8 mouse cellular contexts compared by ENCODE assay signal in the genomic region with DNA sequence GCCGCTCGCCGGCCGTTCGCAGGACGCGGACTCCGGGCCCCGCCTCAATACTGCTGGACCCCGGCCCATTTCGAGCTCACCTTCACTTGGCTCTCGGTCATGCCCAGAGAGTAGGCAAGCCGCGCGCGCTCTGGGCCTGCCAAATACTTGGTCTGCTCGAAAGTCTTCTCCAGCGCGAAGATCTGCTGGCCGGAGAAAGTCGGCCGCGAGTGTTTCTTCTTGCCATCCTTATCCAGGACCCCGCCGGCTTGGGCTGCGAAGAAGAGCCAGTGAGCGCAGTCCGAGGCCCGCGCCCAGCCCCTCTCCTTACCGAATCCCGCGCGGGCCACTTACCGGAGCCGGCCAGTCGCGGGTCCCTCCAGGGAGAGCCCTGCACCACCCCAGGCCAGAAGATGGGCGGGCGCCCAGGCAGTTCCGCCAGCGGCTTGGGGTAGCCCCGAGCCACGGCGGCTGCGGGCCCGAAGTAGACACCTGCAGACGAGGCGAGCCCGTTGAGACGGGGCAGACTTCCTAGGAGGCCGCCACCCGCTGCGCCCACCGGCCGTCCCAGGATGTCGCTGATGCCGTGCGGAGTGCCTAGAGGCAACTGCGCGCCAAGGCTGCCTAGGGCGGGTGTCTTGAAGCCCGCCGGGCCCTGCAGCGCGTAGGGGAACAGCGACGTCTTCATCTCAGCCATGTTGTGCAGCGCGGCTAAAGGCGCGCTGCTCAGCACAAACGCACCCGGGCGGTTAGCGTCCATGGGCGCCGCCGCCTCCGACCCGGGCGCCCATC. TPM values are rescaled to one million over a fixed set of nuclear protein-coding genes. Genes with fewer than 3 reads are reported as not detected.
A peak's percentile ranks its signal among the peaks of the same experiment; 100 is the strongest.
DNase-seq lines count a peak whose midpoint lies in the region; ATAC-seq and TF ChIP-seq lines count a peak whose summit lies in the region.

No protein-coding gene starts in this region.

- intact Hi-C loops in gastrocnemius, postnatal 14 days (cut with DNase I; ENCODE audit: low total_unique reads), result loop anchor here (2.0 kb wide), 1 partner anchor 87 kb away; no protein-coding TSS in a partner anchor

- H3K9ac ChIP-seq in ES-Bruce4 (ENCODE audit: low read depth, poor library complexity, severe bottlenecking), result peak overlapping the region; percentile 63
- H3K9ac ChIP-seq in embryonic facial prominence, embryonic 13.5 days, result no peak overlapping the region
- H3K9ac ChIP-seq in hindbrain, embryonic 16.5 days (ENCODE audit: low read depth, low read length), result peak overlapping the region; percentile 29
- peak overlapping the region; percentile 55 for H3K9ac ChIP-seq in midbrain, embryonic 13.5 days (replicated peaks)

- ATAC-seq in embryonic facial prominence, embryonic 13.5 days (ENCODE audit: insufficient number of reproducible peaks, insufficient read depth, low FRiP score, low TSS enrichment, low read depth), result no peak
- peak; percentile 9; the same call in 1 of the 2 replicates for ATAC-seq in hindbrain, embryonic 16.5 days
- ATAC-seq in midbrain, embryonic 13.5 days, result peak; percentile 40
- ATAC-seq in monocyte, adult 5-6 weeks (replicated peaks; ENCODE audit: insufficient number of reproducible peaks, low FRiP score, low TSS enrichment, poor library complexity, severe bottlenecking), result no peak

- H3K27ac ChIP-seq in ES-Bruce4 (ENCODE audit: insufficient read depth, low read length), result no peak overlapping the region
- H3K27ac ChIP-seq in embryonic facial prominence, embryonic 13.5 days, result no peak overlapping the region
- no peak overlapping the region for H3K27ac ChIP-seq in hindbrain, embryonic 16.5 days (ENCODE audit: low read depth, low read length)
- H3K27ac ChIP-seq in midbrain, embryonic 13.5 days, result no peak overlapping the region

- no peaks in the 10 kb centered on the region for H3K36me3 ChIP-seq in ES-Bruce4 (ENCODE audit: control insufficient read depth, insufficient read depth, low read length, poor library complexity, severe bottlenecking)
- peaks cover 19% of the 10 kb centered on the region for H3K36me3 ChIP-seq in embryonic facial prominence, embryonic 13.5 days
- no peaks in the 10 kb centered on the region for H3K36me3 ChIP-seq in hindbrain, embryonic 16.5 days (ENCODE audit: control insufficient read depth, insufficient read depth, low read length)
- peaks cover 5% of the 10 kb centered on the region for H3K36me3 ChIP-seq in midbrain, embryonic 13.5 days

- TF ChIP-seq EP300 in ES-Bruce4 (IDR thresholded peaks at IDR 0.05; ENCODE audit: insufficient read depth, low read depth, low read length), result no peak

- TF ChIP-seq POLR2A in ES-Bruce4 (IDR thresholded peaks at IDR 0.05; ENCODE audit: insufficient read depth, low read length), result no peak

- H3K4me3 ChIP-seq in ES-Bruce4 (ENCODE audit: low read depth, low read length), result peak overlapping the region; percentile 70
- peak overlapping the region; percentile 36 for H3K4me3 ChIP-seq in embryonic facial prominence, embryonic 13.5 days
- H3K4me3 ChIP-seq in hindbrain, embryonic 16.5 days (ENCODE audit: low read length), result peak overlapping the region; percentile 38
- H3K4me3 ChIP-seq in midbrain, embryonic 13.5 days (replicated peaks), result peak overlapping the region; percentile 44

- TF ChIP-seq CTCF in ES-Bruce4 (IDR thresholded peaks at IDR 0.05; ENCODE audit: low read depth, low read length), result no peak

- peaks cover 4% of the 10 kb centered on the region; the same call in 1 of the 2 replicates for H3K27me3 ChIP-seq in ES-Bruce4 (ENCODE audit: control insufficient read depth, insufficient read depth, low read length, poor library complexity, severe bottlenecking)
- H3K27me3 ChIP-seq in embryonic facial prominence, embryonic 13.5 days, result peaks cover 100% of the 10 kb centered on the region
- peaks cover 68% of the 10 kb centered on the region for H3K27me3 ChIP-seq in hindbrain, embryonic 16.5 days (replicated peaks; ENCODE audit: control insufficient read depth, insufficient read depth, low read length)
- peaks cover 100% of the 10 kb centered on the region for H3K27me3 ChIP-seq in midbrain, embryonic 13.5 days

- H3K4me2 ChIP-seq in embryonic facial prominence, embryonic 13.5 days, result peak overlapping the region; percentile 53
- H3K4me2 ChIP-seq in hindbrain, embryonic 16.5 days (ENCODE audit: low read length), result peak overlapping the region; percentile 49
- H3K4me2 ChIP-seq in midbrain, embryonic 13.5 days (replicated peaks), result peak overlapping the region; percentile 59

- H3K9me3 ChIP-seq in ES-Bruce4 (replicated peaks; ENCODE audit: control insufficient read depth, insufficient read depth, low read length, poor library complexity, severe bottlenecking), result no peaks in the 10 kb centered on the region
- H3K9me3 ChIP-seq in embryonic facial prominence, embryonic 13.5 days, result no peaks in the 10 kb centered on the region
- no peaks in the 10 kb centered on the region for H3K9me3 ChIP-seq in hindbrain, embryonic 16.5 days (ENCODE audit: control insufficient read depth, low read length)
- no peaks in the 10 kb centered on the region for H3K9me3 ChIP-seq in midbrain, embryonic 13.5 days

- H3K4me1 ChIP-seq in ES-Bruce4 (ENCODE audit: control insufficient read depth, insufficient read depth, low read length), result peaks cover 8% of the 10 kb centered on the region
- peaks cover 32% of the 10 kb centered on the region for H3K4me1 ChIP-seq in embryonic facial prominence, embryonic 13.5 days
- peaks cover 19% of the 10 kb centered on the region for H3K4me1 ChIP-seq in hindbrain, embryonic 16.5 days (ENCODE audit: control insufficient read depth, insufficient read depth, low read depth, low read length)
- H3K4me1 ChIP-seq in midbrain, embryonic 13.5 days (replicated peaks), result peaks cover 44% of the 10 kb centered on the region

- WGBS in embryonic facial prominence, embryonic 13.5 days, result under 1% methylated on average over 82 of the region's 82 CpGs
- WGBS in hindbrain, embryonic 16.5 days, result under 1% methylated on average over 76 of the region's 82 CpGs
- under 1% methylated on average over 75 of the region's 82 CpGs for WGBS in midbrain, embryonic 13.5 days

- DNase-seq in gastrocnemius, postnatal 14 days, result peak; percentile 15
- DNase-seq in gastrocnemius, adult 18-20 months (ENCODE audit: low spot score), result no peak
- no peak for DNase-seq in thymus, postnatal 36 days

RNA-seq across cellular contexts. Expression of gene Nkx6-2, which starts 0.6 kb away (rescaled TPM):
- not detected for total RNA-seq in gastrocnemius, postnatal 14 days (2021)
- not detected for total RNA-seq in gastrocnemius, adult 18-20 months (2021)
- polyA plus RNA-seq in ES-Bruce4 (2011; ENCODE audit: insufficient read depth, insufficient read length, low read depth, missing spikeins), result 1.2 and 1.4 TPM in 2 replicates
- polyA plus RNA-seq in embryonic facial prominence, embryonic 13.5 days (2015; fragmentation: Nextera tagmentation; extraction: Ambion mirVana), result 0.17 TPM in 1 of 2 replicates, not detected in the other
- polyA plus RNA-seq in hindbrain, embryonic 16.5 days (2015; fragmentation: Nextera tagmentation; extraction: Ambion mirVana), result 9.4 and 9.8 TPM in 2 replicates
- polyA plus RNA-seq in midbrain, embryonic 13.5 days (2015; fragmentation: Nextera tagmentation; extraction: Ambion mirVana), result 7.6 and 10.8 TPM in 2 replicates
- not detected in 3 replicates for total RNA-seq in monocyte, adult 5-6 weeks (2017)

Comparison
In these comparisons a context has a peak if more than half of its experiments do, and no peak if none do; other contexts are left out.
1. ATAC-seq: peak in hindbrain, embryonic 16.5 days (single experiment) and midbrain, embryonic 13.5 days (single experiment); none in embryonic facial prominence, embryonic 13.5 days (single experiment) and monocyte, adult 5-6 weeks (single experiment).
2. Peak in every context shown above with its lines, with median percentiles within 50 percentile points of each other: H3K4me3 ChIP-seq and H3K4me2 ChIP-seq.